Mouse (Mus musculus): ENCODE data around the gene Chd3.
A peak's percentile ranks its signal among the peaks of the same experiment; 100 is the strongest.

Gene Chd3

DNA sequence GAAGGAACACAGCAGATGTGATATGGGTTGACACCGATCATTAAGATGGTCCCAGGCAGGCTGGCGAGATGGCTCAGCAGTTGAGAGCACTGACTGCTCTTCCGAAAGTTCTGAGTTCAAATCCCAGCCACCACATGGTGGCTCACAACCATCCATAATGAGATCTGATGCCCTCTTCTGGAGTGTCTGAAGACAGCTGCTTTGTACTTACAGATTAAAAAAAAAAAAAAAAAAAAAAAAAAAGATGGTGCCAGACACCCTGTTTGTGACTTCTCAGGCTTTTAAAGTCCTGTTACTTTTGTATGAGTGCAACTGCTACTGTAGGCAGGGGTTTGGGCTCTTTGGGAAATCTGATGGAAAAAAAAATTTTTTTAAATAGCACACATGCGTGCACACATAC, 19.5 kb upstream of the Chd3 start:
- DNase-seq = no peak

DNA sequence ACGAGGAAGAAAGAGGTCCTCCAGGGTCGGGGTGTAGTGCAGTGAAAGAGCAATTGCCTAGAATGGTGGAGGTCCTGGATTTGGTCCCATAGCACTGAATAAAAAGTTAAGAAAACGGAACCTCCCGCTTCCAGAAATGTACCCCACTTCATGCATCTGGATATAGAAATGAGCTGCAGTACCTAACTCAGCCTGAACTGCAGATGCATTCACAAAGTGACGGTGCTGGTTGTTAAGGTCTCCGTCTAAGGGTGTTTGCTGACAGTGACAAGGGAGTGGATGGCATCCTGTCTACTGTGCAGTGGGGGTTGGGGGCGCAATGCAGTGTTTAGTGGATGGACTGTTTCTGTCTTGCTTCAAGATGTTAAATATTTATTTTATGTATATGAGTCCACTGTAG, 17.6 kb upstream of the Chd3 start:
- DNase-seq = no peak

DNA sequence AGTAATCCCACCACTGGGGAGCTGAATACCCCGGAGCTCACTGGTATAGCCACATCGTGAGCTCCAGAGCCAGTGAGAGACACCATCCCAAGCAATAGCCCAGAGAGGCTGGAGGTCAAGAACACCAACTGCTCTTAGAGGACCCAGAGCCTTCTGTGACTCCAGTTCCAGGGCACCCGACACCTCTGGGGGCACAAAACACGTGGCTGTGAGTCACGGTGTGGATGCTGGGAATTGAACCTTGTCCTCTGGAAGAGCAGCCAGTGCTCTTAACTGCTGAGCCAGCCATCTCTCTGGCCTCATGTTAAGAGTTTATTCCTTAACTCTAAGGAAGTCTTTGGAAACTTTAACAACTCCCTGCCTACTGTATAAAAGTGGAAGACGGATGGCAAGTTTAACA, 15.8 kb upstream of the Chd3 start:
- DNase-seq = no peak

DNA sequence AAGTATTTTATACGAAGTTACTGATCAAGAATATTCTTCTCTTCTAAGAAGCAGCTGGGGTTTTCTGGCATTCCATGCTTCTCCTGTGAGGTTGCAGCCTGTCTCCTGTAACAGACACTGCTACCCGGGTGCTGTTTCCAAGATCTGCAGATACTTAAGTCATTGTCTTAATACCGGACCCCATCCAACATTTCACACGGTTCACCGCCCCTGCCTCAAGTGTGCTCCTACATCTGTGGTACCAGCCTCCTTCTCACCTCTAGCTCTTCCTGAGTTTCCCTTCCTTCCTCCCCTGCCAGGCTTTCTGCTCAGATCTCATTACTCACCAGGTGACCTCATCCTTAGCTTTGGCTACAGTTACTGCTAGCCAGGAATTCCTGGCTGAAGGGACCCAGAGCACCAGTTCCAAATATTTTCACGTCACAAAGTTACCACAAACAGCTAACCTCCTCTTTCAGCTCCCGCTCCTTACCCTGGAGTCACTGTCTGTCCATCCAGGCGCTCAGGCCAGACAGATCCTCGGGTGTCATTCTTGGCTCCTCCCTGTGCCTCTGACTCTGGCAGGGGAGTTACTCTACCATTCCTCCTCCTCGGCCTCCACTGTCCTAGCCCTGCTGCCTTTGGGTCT, 13.4 kb upstream of the Chd3 start:
- DNase-seq = no peak

DNA sequence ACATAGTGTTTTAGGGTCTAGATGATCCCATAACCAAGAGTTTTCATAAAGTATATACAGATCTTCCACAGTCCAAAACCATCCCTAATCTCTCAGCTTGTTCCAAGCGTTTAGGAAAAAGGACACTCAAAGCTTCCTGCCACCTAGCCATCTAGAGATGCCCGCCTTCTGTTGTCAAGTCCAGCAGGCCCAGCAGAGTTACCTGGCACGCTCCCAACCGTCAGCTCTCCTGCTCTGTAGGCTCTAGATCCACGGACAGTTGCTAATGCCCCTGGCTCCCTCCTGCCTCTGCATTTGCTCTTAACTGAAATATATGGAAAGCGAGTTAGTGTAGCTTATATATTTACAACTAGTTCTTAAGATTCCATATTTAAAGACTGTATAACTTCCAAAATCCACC, 12.2 kb upstream of the Chd3 start:
- DNase-seq = peak; percentile 66

DNA sequence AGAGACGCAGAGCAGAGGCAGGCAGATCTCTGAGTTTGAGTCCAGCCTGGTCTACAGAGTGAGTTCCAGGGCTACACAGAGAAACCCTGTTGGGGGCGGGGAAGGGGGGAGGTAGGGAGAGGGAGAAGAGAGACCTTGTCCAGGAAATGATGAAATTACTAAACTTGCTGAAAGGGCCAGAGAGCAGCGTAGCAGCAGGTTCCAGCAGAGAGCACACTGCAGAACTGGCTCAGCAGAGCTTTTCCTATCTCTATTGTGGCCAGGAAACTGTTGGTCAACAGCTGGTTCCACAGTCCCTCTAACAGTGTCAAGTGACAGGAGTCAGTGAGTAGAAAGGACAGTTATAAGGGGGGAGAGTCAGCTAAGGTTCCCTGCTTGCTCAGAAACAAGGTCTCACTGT, 10.4 kb upstream of the Chd3 start:
- no peak for DNase-seq

DNA sequence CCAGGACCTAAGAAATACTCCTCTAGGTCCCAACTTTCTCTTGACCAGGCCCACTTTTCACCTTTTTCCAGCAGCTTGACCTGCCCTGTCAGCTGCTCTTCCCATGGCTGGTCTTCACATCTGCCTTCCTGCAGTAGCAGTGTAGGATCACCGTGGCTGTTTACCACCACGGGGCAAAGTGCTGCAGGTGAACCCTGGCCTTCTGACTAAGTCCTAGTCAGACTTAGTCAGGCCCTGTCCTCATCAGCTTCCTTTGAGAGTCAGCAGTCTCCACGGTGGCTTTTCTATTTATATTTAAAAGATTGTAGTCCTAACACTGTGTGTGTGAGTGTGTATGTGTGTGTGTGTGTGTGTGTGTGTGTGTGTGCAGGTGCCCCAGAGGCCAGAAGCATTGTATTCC, 8.6 kb upstream of the Chd3 start:
- no peak for DNase-seq

DNA sequence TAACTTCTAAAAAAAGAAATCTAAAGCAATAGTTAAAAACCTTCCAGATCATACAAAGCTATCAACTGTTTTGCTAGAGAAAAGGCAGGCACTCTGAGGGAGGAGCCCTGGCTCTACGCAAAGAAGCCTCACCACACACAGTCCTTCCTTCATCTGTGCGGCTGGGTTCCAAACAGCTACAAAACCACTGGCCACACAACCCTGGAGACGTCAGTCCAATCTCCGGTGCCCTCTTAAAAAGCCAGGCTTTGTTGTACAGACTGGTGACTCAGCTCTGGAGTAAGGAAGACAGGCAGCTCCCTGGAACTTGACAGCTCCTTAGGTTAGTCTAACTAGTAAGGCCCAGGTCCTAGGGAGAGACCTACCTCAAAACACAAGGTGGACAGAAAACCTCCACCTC, 6.4 kb upstream of the Chd3 start:
- no peak for DNase-seq

DNA sequence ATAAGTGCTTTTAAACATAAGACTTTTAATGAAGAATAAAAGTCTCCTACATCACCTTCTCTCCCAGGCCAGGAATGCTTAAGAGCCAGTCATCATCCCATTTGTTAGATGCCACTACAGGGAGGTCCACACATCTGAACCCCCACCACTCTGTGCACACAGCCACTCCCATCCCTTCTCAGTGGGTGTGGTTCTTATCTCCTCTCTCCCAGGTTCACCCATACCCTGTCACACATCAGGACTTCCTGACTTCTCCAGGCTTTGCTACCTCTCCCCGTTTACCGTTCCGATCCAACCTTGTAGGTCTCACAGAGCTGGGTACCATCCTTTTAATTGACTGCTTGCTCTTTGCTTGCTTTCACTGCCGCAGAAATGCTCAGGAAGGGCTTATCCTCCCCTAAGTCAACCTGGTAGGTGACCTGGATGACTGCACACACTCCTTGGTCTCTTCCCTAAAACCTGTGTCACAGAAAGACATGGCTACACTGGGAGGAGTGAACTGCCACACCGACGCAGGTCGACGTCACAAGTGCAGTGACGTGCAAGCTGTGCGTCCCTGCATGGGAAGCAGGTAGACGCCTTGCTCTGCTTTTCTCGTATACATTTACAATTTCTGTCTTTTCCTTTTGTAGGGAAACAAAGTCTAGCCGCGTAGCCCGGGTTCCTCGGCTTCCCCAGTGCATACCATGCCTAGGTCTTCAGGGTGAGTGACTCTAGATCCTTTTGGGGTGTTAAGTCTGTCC, 4.2 kb upstream of the Chd3 start:
- peak; percentile 28 for DNase-seq

DNA sequence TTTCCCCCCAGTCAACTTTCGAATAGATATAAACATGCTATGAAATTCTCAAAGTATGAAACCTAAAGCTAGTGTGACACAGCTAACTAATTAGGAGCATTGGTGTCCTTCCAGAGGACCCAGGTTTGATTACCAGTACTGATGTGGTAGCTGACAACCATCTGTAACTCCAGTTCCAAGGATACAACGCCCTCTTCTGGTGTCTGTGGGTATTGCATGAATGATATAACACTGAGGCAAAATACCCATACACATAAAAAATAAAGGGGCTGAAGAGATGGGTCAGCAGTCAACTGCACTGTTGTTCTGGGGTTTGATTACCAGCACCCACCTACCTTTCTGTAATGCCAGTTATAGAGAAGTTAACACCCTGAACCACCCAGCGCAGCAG, 3.6 kb upstream of the Chd3 start:
- peak; percentile 28 for DNase-seq

DNA sequence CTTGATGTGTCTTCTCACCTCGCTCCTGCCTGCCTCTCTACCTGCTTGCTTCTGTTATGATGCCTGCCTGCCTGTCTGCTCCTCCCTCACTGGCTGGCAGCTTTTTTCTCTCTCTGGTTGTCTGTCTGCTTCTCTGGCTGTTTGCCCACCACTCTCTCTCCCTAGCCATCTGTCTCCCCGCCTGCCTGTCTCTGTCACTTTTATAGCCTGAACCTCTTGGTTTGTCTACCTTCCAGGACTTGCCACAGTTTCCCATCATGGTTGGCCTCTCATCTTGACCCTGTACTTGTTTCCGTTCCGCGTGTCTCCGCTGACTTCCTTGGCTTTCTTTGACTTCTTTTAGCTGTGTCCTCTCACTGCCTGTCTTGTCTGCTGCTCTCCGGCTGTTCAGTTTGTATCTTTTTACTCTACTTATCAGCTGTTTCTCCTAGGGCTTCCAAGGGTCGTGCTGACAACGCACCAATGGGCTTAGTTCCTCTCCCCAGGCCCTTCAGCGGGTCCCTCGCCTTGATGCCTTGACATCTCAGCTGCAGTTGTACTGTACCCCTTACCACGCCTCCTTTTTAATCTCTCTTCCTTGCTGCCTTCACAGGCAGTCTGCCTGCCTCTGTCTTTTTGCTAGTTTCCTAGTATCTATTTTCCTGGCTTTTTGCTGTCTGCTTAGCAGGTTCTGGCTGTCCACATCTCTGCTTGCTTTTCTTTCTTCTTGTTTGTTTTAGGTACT, 3.0 kb upstream of the Chd3 start:
- DNase-seq = peak; percentile 93

DNA sequence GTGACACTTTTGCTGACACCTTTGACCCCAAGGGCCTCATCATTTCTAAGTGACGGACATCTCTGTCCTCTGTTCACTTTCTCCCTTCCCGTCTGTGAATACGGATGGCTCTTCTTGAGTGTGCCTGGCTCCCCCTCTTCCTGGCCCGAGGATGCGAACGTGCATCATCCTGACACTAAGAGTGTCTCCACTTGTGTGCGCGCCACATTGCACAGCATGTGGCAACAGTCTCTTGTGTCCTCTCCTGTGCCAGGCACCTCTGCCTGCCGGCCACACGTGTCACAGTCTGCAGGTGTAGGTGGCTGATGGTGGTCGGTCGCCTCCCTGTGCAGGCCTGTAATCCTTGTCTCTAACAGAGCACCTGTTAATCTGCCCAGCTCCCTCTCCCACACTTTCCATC, 2.4 kb upstream of the Chd3 start:
- no peak for DNase-seq

DNA sequence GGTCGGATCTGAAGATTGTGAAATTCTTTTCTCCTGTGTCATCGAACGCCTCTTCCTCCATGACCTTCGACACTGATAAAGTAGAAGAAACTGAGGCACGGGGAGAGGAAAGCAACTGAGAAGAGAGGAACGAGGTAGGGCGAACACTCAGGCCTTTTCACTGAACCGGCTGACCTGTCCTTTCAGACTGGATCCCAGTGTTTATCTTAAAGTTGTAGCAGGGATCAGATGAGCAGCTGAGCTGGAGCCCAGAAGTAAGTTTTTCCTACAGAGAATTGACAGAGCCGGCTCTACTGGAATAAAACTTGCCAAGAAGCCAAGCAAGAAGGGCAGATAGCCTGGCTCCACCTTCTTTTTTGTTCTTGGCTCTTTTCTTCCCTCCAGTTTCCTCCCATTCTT, 1.6 kb upstream of the Chd3 start:
- DNase-seq = no peak

DNA sequence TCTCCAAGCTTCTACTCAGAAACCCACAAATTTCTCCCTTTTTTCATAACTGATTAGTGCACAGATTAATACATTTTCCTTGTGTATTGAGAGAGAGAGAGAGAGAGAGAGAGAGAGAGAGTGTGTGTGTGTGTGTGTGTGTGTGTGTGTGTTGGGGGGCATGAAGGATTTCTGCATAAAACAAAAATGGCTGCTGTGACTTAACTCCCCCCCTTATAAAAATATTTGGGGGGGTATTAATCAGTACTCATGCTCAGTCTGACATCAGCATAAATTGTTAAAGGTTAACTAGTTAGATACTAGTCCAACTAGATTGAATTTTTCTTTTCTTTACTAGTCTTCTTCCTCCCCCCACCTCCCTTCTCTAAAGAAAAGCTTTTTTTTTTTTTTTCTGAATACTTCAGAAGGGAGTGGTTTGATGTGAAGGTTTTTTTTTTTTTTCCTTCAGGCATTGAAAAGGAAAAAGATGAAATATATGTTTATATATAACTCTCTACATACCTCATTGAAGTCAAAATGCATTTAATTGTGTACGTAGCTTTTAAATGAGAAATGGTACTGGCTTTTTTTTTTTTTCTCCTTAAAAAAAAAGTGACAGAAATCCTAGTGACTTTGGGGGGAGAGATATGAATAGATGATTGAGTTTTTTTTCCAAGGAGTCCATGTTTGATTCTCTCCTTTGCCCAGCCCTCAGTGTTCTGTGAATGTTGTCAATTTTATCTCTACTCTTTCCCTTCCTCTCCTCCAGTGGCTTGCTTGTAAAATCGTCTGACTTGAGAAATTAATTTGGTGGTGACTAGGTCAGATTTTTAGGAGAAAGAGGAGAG, 997 bp upstream of the Chd3 start:
- no peak for DNase-seq

DNA sequence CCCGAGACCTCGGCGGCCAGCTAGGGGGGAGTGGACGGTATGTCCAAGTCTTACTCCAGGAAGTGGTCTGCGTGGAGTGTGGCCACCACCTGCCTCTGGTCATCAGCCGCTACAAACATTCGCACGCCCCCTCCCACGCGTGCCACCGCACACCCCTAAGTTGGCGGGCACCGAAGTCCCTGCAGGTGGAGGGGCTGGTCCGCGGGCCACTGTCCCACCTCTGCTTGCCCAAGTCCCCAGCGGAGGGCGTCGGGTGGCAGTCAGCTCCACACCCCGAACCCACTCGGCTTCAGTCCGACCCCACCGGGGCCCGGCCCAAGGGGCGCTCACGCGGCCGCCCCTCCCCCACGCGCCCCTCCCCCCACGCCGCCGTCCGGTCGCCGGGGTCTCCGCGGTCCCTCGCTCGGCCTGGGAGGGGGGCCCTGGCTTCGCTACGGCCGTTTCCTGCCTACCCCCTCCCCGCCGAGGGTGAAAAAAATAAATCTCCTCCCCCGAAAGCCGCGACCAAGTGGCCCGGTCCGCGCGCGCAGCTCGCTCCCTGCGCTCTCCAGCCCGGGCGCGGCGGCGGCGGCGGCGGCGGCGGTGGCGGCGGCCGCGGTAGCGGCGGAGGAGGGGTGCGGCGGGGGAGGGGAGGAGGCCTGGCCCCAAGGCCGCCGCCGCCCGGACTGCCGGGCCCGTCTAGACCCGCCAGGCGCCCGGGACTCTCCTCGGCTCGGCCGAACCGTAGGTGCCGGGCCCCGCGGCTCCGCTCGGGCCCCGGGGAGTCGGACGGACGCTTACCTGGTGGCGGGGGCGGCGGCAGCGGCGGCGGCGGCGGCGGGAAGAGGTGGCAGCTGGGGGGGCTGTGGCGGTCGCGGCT, 621 bp downstream of the Chd3 start:
- peak; percentile 44 for DNase-seq

DNA sequence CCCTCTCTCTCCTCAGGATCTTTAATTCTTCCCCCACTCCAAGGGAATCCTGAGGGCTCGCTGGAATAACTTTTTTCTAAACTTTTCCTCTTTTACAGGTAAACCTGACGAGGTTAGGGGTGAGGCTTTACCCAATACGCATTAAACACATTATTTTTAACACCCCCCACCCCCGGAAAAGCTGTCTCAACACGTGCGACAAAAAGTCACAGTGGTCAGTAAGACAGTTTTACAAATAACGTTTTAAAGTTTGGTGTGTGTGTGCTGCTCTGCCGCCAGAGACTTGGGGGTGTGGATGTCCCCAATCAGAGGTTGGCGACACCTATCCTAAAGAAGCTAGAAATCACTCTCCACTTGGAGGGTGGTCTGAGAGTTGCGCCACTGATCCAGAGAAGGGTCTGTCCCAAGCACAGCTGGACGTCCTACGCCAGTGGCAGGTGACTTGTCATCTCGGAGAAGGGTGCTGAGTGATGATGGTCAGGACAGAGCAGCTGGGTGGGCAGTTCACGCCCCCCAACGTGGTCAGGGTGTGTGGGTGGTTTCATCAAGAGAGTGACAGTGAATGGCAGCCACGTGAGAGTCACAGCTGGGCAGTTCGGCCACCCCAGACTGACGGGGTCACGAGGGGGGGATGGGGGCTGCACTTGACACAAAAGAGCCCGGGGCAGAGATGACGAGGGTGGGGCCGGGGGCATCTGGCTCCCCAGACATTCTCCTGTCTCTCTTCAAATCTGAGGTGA, 1.4 kb downstream of the Chd3 start:
- DNase-seq = peak; percentile 75

DNA sequence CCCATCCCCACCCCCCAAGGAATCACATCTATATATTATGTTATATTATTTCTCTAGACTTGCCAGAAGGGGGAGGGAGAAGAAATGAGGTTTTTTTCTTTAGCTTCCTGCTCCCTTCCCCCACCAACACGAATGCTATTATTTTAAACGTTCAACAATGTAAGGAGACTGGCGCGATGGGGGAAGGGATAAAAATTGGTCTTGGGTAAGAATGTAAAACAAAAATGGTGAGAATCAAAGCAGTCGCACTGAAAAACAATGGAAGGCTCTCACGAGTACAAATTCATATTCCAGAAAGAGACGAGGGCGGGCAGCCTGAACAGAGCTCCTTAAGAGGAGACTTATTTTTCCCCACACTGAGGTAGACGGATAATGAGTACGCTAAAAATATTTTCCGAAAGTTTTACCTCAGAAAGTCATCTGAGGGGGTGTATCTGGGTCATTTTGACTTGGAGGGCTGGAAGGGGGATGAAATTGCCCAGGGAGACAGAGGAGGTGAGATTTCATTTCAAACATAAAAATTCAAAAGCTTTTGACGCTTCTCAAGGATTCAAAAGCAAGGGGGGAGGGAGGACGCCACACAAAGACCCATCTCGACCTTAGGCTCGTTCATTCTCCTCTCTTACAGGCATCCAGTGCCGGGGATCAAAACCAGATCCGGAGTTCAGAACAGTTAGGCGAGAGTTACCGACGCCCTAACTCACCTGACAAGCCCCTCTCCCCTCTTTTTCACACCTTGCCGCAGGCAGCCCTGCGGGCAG, 2.2 kb downstream of the Chd3 start:
- no peak for DNase-seq

DNA sequence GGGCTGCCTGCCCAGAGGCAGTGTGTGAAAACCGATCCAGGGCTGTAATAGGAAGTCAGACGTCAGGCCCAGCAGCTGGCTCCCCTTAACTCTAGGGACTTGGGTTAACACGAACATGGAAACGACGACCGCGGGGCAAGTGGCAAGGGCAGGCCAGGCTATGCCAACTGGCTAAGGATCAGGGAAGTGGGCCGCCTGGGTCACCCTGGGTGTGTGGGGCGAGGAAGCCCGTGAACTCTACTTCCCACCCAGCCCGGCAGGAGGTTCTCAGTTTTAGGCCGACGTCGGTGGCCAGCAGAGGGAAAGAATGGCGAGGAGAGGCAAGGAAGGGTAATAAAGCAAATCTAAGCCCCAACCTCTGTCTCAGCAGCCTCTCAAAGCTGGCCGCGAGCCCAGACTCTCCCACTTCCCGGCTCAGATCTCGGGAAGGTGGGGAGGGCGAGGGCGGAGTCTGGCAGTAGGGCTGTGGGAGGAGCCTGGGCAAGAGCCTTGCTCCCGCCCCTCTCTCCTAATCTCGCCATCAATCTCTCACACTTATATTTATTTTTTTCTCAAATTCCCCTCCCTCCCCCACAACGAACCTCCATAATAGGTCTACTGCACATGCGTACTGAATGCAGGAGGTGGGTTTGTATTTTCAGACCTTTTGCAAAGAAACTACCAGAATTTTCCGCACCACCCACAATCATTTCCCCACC, 2.9 kb downstream of the Chd3 start:
- DNase-seq = peak; percentile 85

DNA sequence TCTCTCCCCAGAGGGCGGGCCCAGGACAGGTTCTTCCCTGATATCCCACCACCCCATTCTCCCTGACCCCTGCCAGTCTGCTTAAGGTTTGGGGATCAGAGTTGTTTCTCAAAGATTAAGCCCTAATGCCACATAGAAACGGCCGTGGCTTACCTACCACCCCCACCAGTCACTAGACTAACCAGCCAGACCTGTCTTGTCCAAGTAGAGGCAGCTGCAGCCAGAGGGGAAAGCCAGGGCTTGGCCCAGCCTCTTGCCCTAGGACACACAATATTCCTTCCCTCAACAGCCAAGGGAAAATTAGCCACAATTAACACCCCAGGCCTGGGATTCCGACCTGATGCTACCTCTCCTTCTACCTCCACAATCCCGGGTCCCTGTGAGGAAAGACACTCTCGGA, 3.5 kb downstream of the Chd3 start:
- no peak for DNase-seq

DNA sequence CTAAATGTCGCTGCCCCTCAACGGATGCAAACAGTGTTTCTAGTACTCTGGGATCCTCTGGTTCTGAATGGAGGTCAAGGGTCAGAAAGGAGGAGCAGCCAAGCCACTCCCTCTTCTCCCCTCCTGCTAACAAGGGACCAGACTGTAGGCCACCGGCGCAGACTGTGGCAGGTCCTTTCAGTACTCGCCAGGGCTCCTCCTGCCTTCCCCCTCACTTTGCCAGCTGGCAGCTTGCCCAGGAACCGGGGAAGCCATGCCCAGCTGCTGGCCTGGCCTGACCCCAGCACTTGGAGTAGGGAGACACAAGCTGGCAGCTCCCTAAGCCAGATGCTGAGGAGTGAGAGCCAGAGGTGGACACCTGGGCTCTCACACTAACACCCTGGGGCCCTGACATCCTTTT, 4.3 kb downstream of the Chd3 start:
- DNase-seq = peak; percentile 93

All from cerebellum, adult 11-12 months (tissue).